12 mouse cellular contexts compared by ENCODE assay signal in the genomic region with DNA sequence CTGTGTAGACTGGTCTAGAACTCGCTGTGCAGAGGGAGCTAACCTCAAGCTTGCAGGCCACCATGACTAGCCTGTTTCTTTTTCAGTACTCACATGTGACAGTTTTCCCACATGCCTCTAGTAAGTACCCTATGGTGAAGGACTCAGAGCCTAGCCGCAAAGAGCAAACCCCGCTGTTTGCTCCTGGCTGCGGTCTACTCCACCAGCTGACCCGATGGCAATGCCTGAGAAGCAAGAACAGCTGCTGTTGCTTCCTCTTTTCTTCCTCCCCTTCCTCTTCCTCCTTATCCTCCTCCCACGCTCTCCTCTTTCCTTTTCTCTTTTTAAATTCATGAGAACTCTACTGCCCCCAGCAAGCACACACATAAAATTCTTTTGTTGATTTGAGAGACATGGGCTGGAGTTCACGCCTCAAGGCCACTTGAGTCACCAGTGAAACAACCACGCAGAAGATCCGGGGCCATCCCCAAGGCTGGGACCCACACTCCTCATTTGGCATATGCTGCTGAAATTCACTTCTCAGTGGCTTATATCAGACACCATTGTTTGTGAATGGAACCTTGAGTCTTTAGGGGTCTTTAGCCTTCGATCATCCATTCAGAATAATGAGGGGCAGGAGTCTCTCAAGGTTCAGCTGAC. TPM values are rescaled to one million over a fixed set of nuclear protein-coding genes. Genes with fewer than 3 reads are reported as not detected.
A peak's percentile ranks its signal among the peaks of the same experiment; 100 is the strongest.
DNase-seq lines count a peak whose midpoint lies in the region; ATAC-seq lines count a peak whose summit lies in the region.
"Had no signal": no experiment of that assay in that cellular context is flagged by ENCODE, and none has a peak within 500 bp of the region (broad histone marks: within the 10 kb centered on the region; RNA-seq: fewer than 3 reads in every experiment).

No protein-coding gene starts in this region.

- no peak overlapping the region for H3K4me2 ChIP-seq in forebrain, embryonic 12.5 days
- no peak overlapping the region for H3K4me2 ChIP-seq in forebrain, embryonic 13.5 days
- H3K4me2 ChIP-seq in midbrain, embryonic 13.5 days (replicated peaks) = no peak overlapping the region
- no peak overlapping the region for H3K4me2 ChIP-seq in midbrain, embryonic 11.5 days
- no peak overlapping the region for H3K4me2 ChIP-seq in intestine, embryonic 15.5 days (replicated peaks)
- H3K4me2 ChIP-seq: lung, embryonic 14.5 days; neural tube, embryonic 12.5 days had no signal

- H3K4me1 ChIP-seq in forebrain, embryonic 12.5 days = peaks cover 7% of the 10 kb centered on the region
- 0 out of 2 replicates have a peak, but pooled peaks cover 4% of the 10 kb centered on the region for H3K4me1 ChIP-seq in forebrain, embryonic 13.5 days
- H3K4me1 ChIP-seq in midbrain, embryonic 13.5 days (replicated peaks) = peaks cover 16% of the 10 kb centered on the region
- no peaks in the 10 kb centered on the region for H3K4me1 ChIP-seq in midbrain, embryonic 11.5 days (ENCODE audit: control insufficient read depth, insufficient read depth, low read length)
- no peaks in the 10 kb centered on the region for H3K4me1 ChIP-seq in intestine, embryonic 15.5 days (replicated peaks)
- H3K4me1 ChIP-seq: embryonic facial prominence, embryonic 10.5 days had no signal

- H3K27ac ChIP-seq in forebrain, embryonic 12.5 days = peak overlapping the region; percentile 25; the same call in 1 of the 2 replicates
- H3K27ac ChIP-seq in forebrain, embryonic 13.5 days = no peak overlapping the region
- peak overlapping the region; percentile 35; the same call in 1 of the 2 replicates for H3K27ac ChIP-seq in midbrain, embryonic 13.5 days
- H3K27ac ChIP-seq in midbrain, embryonic 11.5 days (ENCODE audit: low read depth, low read length) = no peak overlapping the region
- H3K27ac ChIP-seq in intestine, embryonic 15.5 days = no peak overlapping the region
- H3K27ac ChIP-seq: embryonic facial prominence, embryonic 10.5 days; kidney, postnatal 0 days; neural tube, embryonic 12.5 days had no signal

- H3K36me3 ChIP-seq in forebrain, embryonic 12.5 days (replicated peaks) = no peaks in the 10 kb centered on the region
- H3K36me3 ChIP-seq in forebrain, embryonic 13.5 days (ENCODE audit: poor library complexity, severe bottlenecking) = no peaks in the 10 kb centered on the region
- H3K36me3 ChIP-seq in midbrain, embryonic 13.5 days = no peaks in the 10 kb centered on the region
- H3K36me3 ChIP-seq in midbrain, embryonic 11.5 days (ENCODE audit: control insufficient read depth, insufficient read depth, low read length) = no peaks in the 10 kb centered on the region
- H3K36me3 ChIP-seq in intestine, embryonic 15.5 days = no peaks in the 10 kb centered on the region
- H3K36me3 ChIP-seq: embryonic facial prominence, embryonic 10.5 days; neural tube, embryonic 12.5 days had no signal

- ATAC-seq in forebrain, embryonic 12.5 days (ENCODE audit: low FRiP score) = no peak
- no peak for ATAC-seq in forebrain, embryonic 13.5 days
- no peak for ATAC-seq in midbrain, embryonic 13.5 days
- no peak for ATAC-seq in midbrain, embryonic 11.5 days (ENCODE audit: low FRiP score)
- ATAC-seq in intestine, embryonic 15.5 days = no peak

- no peaks in the 10 kb centered on the region for H3K27me3 ChIP-seq in forebrain, embryonic 12.5 days
- H3K27me3 ChIP-seq in forebrain, embryonic 13.5 days = no peaks in the 10 kb centered on the region
- no peaks in the 10 kb centered on the region for H3K27me3 ChIP-seq in midbrain, embryonic 13.5 days
- no peaks in the 10 kb centered on the region for H3K27me3 ChIP-seq in midbrain, embryonic 11.5 days (ENCODE audit: control insufficient read depth, insufficient read depth, low read length)
- no peaks in the 10 kb centered on the region for H3K27me3 ChIP-seq in intestine, embryonic 15.5 days (replicated peaks)
- H3K27me3 ChIP-seq: neural tube, embryonic 12.5 days had no signal

- no peaks in the 10 kb centered on the region for H3K9me3 ChIP-seq in forebrain, embryonic 12.5 days
- H3K9me3 ChIP-seq in forebrain, embryonic 13.5 days (replicated peaks) = no peaks in the 10 kb centered on the region
- no peaks in the 10 kb centered on the region for H3K9me3 ChIP-seq in midbrain, embryonic 13.5 days
- no peaks in the 10 kb centered on the region for H3K9me3 ChIP-seq in midbrain, embryonic 11.5 days (ENCODE audit: control insufficient read depth, low read length)
- no peaks in the 10 kb centered on the region for H3K9me3 ChIP-seq in intestine, embryonic 15.5 days
- H3K9me3 ChIP-seq: embryonic facial prominence, embryonic 10.5 days; neural tube, embryonic 12.5 days had no signal

- no peak overlapping the region for H3K9ac ChIP-seq in forebrain, embryonic 12.5 days
- H3K9ac ChIP-seq in forebrain, embryonic 13.5 days = no peak overlapping the region
- no peak overlapping the region for H3K9ac ChIP-seq in midbrain, embryonic 13.5 days (replicated peaks)
- H3K9ac ChIP-seq in midbrain, embryonic 11.5 days (ENCODE audit: low read length) = no peak overlapping the region
- no peak overlapping the region for H3K9ac ChIP-seq in intestine, embryonic 15.5 days
- H3K9ac ChIP-seq: lung, embryonic 14.5 days; neural tube, embryonic 12.5 days had no signal

- no peak for DNase-seq in midbrain, embryonic 11.5 days (ENCODE audit: low spot score, missing footprints)
- peak; percentile 17 for DNase-seq in lung, postnatal 36 days
- DNase-seq in thymus, postnatal 25 days = peak; percentile 45
- DNase-seq in gastrocnemius, postnatal 36 days = no peak
- DNase-seq: lung, embryonic 14.5 days had no signal

- H3K4me3 ChIP-seq in forebrain, embryonic 12.5 days (replicated peaks) = no peak overlapping the region
- no peak overlapping the region for H3K4me3 ChIP-seq in forebrain, embryonic 13.5 days
- H3K4me3 ChIP-seq in midbrain, embryonic 13.5 days (replicated peaks) = no peak overlapping the region
- H3K4me3 ChIP-seq in midbrain, embryonic 11.5 days (ENCODE audit: low read depth, low read length) = no peak overlapping the region
- H3K4me3 ChIP-seq in intestine, embryonic 15.5 days (replicated peaks) = no peak overlapping the region
- H3K4me3 ChIP-seq: embryonic facial prominence, embryonic 10.5 days; neural tube, embryonic 12.5 days had no signal

- WGBS in forebrain, embryonic 12.5 days = 88% methylated on average over 10 of the region's 10 CpGs
- WGBS in forebrain, embryonic 13.5 days = 82% methylated on average over 10 of the region's 10 CpGs
- 83% methylated on average over 10 of the region's 10 CpGs for WGBS in midbrain, embryonic 13.5 days
- 84% methylated on average over 10 of the region's 10 CpGs for WGBS in midbrain, embryonic 11.5 days
- WGBS in intestine, embryonic 15.5 days = 80% methylated on average over 10 of the region's 10 CpGs

- intact Hi-C loops in gastrocnemius, postnatal 36 days (cut with DNase I) = no loop called here

RNA-seq across cellular contexts. Expression of a gene that starts 31.2 kb away (rescaled TPM):
- 0.54 and 0.82 TPM in 2 replicates for polyA plus RNA-seq in forebrain, embryonic 12.5 days (2016; fragmentation: Nextera tagmentation; extraction: Ambion mirVana)
- polyA plus RNA-seq in forebrain, embryonic 13.5 days (2015; fragmentation: Nextera tagmentation; extraction: Ambion mirVana) = 0.25 and 0.49 TPM in 2 replicates
- 0.24 and 0.28 TPM in 2 replicates for polyA plus RNA-seq in midbrain, embryonic 13.5 days (2015; fragmentation: Nextera tagmentation; extraction: Ambion mirVana)
- polyA plus RNA-seq in midbrain, embryonic 11.5 days (2014; fragmentation: Nextera tagmentation; extraction: Ambion mirVana) = 1.2 and 1.3 TPM in 2 replicates
- 3.6 and 3.9 TPM in 2 replicates for polyA plus RNA-seq in intestine, embryonic 15.5 days (2015; fragmentation: Nextera tagmentation; extraction: Ambion mirVana)
- under 1 TPM; 0.31 to 0.32 TPM for total RNA-seq in gastrocnemius, postnatal 36 days (2021)

RNA-seq across cellular contexts. Expression of a gene that starts 47.7 kb away (rescaled TPM):
- 29.5 and 31.7 TPM in 2 replicates for polyA plus RNA-seq in forebrain, embryonic 12.5 days (2016; fragmentation: Nextera tagmentation; extraction: Ambion mirVana)
- 22.0 and 23.3 TPM in 2 replicates for polyA plus RNA-seq in forebrain, embryonic 13.5 days (2015; fragmentation: Nextera tagmentation; extraction: Ambion mirVana)
- 21.2 and 21.3 TPM in 2 replicates for polyA plus RNA-seq in midbrain, embryonic 13.5 days (2015; fragmentation: Nextera tagmentation; extraction: Ambion mirVana)
- polyA plus RNA-seq in midbrain, embryonic 11.5 days (2014; fragmentation: Nextera tagmentation; extraction: Ambion mirVana) = 17.6 and 22.4 TPM in 2 replicates
- polyA plus RNA-seq in intestine, embryonic 15.5 days (2015; fragmentation: Nextera tagmentation; extraction: Ambion mirVana) = 13.6 and 16.2 TPM in 2 replicates
- total RNA-seq in gastrocnemius, postnatal 36 days (2021) = 1 to 10 TPM; 6.2 to 8.9 TPM

RNA-seq across cellular contexts. Expression of a gene that starts 47.7 kb away (rescaled TPM):
- 174 and 181 TPM in 2 replicates for polyA plus RNA-seq in forebrain, embryonic 12.5 days (2016; fragmentation: Nextera tagmentation; extraction: Ambion mirVana)
- 168 and 195 TPM in 2 replicates for polyA plus RNA-seq in forebrain, embryonic 13.5 days (2015; fragmentation: Nextera tagmentation; extraction: Ambion mirVana)
- 174 and 185 TPM in 2 replicates for polyA plus RNA-seq in midbrain, embryonic 13.5 days (2015; fragmentation: Nextera tagmentation; extraction: Ambion mirVana)
- 167 and 178 TPM in 2 replicates for polyA plus RNA-seq in midbrain, embryonic 11.5 days (2014; fragmentation: Nextera tagmentation; extraction: Ambion mirVana)
- polyA plus RNA-seq in intestine, embryonic 15.5 days (2015; fragmentation: Nextera tagmentation; extraction: Ambion mirVana) = 169 and 172 TPM in 2 replicates
- total RNA-seq in gastrocnemius, postnatal 36 days (2021) = 10 to 100 TPM; 63.1 to 64.4 TPM

Comparison
In these comparisons a context has a peak if more than half of its experiments do, and no peak if none do; other contexts are left out.
1. H3K27ac ChIP-seq: peak in forebrain, embryonic 12.5 days (single experiment) and midbrain, embryonic 13.5 days (single experiment); none in forebrain, embryonic 13.5 days (single experiment), midbrain, embryonic 11.5 days (single experiment) and intestine, embryonic 15.5 days (single experiment).
2. DNase-seq: peak in lung, postnatal 36 days (single experiment) and thymus, postnatal 25 days (single experiment); none in midbrain, embryonic 11.5 days (single experiment) and gastrocnemius, postnatal 36 days (0 of 2).